Mouse (Mus musculus) CD4-positive, CD25-positive, alpha-beta regulatory T cell (primary cell): ENCODE measurements around the gene Magix. TPM values are rescaled to one million over a fixed set of nuclear protein-coding genes. Genes with fewer than 3 reads are reported as not detected.

Source experiments
- polyA plus RNA-seq: library from polyadenylated mRNA; unstranded; fragments of 100-300 nt; shearing (Covaris generic); gene quantifications from one replicate; pipeline ENCODE4 v1.2.1, GENCODE M21; 2017

The Magix gene
- not detected for polyA plus RNA-seq

DNA sequence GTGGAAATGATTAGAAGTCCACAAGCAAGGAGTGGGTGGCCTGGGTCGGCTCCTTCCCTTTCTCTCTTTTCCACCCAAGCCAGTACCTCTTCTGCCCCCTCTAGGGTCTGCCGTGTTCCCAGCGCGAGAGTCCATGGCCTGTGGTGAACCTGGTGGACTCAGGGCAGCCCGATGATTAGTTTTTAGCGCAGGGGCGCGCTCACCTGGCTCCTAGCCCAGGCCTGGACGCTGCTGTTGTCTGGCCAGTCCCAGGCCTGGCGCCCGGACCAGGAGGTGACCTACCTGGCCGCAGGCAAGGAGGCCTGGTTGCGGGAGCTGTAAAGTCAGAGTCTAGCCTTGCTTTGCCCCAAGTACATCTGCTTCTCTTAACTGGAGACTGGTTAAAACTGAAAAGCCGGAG is at the start of gene Magix:
Gene Magix (minus strand): TSS at position 388 of the 400 bp plus-strand sequence.

GRCm38 (mm10) chrX:7728215-7728921 is 47.3 kb upstream of the Magix start, which contains the start of gene Praf2:
TSS of gene Praf2 (plus strand) at chrX:7728439.

GRCm38 (mm10) chrX:7721514-7722281 is 40.6 kb upstream of the Magix start, which contains the start of gene Gm45208:
TSS of gene Gm45208 (plus strand) at chrX:7722245.

GRCm38 (mm10) chrX:7714135-7714899 is 33.3 kb upstream of the Magix start, which contains the start of gene Wdr45:
TSS of gene Wdr45 (plus strand) at chrX:7714333.

GRCm38 (mm10) chrX:7696954-7697381 is 15.9 kb upstream of the Magix start, which contains the start of gene Gpkow:
TSS of gene Gpkow (plus strand) at chrX:7697131.

DNA sequence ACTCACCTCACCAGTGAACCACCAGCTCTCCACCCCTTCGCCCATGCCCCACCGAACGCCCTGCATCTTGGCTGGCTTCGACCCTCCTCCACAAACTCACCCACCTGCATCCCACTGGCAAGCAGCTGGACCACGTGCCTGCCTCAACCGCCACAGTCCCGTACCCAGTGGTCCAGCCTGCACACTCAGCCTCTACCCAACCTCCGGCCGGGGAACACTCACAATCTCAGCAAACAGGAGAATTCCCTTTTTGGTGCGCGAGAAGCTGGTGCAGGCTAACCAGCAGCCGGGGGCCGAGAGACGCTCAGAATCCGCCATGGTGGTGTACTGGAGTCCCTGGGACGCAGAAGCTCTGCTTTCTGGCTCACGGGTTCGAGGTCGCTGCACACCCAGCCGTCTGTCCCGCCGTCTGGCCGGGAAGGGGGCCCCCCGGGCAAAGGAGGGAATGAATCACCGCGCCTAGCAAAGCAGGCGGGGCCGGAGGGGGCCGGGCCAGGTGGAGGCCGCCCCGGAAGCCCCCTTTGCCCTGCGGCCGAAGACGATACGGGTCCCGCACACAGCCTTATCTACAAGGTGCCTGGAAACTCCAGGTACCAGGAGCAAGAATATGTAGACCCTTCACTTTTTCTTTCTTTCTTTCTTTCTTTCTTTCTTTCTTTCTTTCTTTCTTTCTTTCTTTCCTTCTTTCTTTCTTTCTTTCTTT is 10.0 kb downstream of the Magix start, which contains the start of gene Plp2:
Gene Plp2 (minus strand): TSS at position 470 of the 703 bp plus-strand sequence.

DNA sequence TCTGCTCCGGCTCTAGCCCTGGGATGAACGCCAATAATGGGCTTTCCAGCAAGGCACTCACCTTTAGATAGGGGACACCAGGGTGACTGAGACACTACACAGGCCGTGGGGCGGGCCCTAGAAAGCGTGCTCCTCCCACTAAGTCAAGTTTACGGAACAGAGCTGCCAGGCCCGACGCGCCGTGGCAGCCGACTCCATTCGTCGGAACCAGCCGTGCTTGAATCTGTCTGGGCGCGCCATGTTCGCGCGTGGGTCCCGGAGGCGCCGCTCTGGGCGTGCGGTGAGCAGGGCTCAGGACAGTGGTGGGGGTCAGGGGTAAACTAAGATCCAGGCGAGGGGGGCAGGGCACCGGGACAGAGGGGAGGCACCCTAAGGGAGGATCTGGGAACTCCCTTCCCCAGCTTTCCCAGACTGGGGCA is 23.8 kb downstream of the Magix start, which contains the start of gene Prickle3:
Gene Prickle3 (plus strand): TSS at position 40 of the 419 bp plus-strand sequence.

GRCm38 (mm10) chrX:7638401-7639091 is 42.5 kb downstream of the Magix start, which contains the start of gene Syp:
TSS of gene Syp (plus strand) at chrX:7638471.

Other genes with a start within 250 kb of the Magix start
- gene Foxp3, start 107.6 kb downstream of the Magix start, polyA plus RNA-seq: 130 TPM
- 22.6 TPM for gene Ppp1r3f, start 107.0 kb downstream of the Magix start, polyA plus RNA-seq
- 34.2 TPM for gene Ccdc22, start 75.7 kb downstream of the Magix start, polyA plus RNA-seq
- gene Cacna1f, start 74.2 kb downstream of the Magix start, polyA plus RNA-seq: 0.14 TPM
- gene Syp, start 42.8 kb downstream of the Magix start, polyA plus RNA-seq: 20.3 TPM
- 38.5 TPM for gene Prickle3, start 24.0 kb downstream of the Magix start, polyA plus RNA-seq
- 109 TPM for gene Plp2, start 9.9 kb downstream of the Magix start, polyA plus RNA-seq
- gene Gpkow, start 15.9 kb upstream of the Magix start, polyA plus RNA-seq: 65.3 TPM
- 77.9 TPM for gene Wdr45, start 33.1 kb upstream of the Magix start, polyA plus RNA-seq
- gene Gm45208, start 41.0 kb upstream of the Magix start, polyA plus RNA-seq: 0.45 TPM
- 26.2 TPM for gene Praf2, start 47.2 kb upstream of the Magix start, polyA plus RNA-seq
- gene Ccdc120, start 69.7 kb upstream of the Magix start, polyA plus RNA-seq: not detected
- 31.1 TPM for gene Tfe3, start 81.3 kb upstream of the Magix start, polyA plus RNA-seq
- gene Gripap1, start 108.5 kb upstream of the Magix start, polyA plus RNA-seq: 117 TPM
- gene Kcnd1, start 141.0 kb upstream of the Magix start, polyA plus RNA-seq: 0.73 TPM
- 221 TPM for gene Otud5, start 160.1 kb upstream of the Magix start, polyA plus RNA-seq
- gene Pim2, start 197.0 kb upstream of the Magix start, polyA plus RNA-seq: 50.5 TPM
- 35.8 TPM for gene Slc35a2, start 202.8 kb upstream of the Magix start, polyA plus RNA-seq
- 136 TPM for gene Pqbp1, start 218.0 kb upstream of the Magix start, polyA plus RNA-seq
- 122 TPM for gene Timm17b, start 218.1 kb upstream of the Magix start, polyA plus RNA-seq
- gene Gm10491, start 226.6 kb upstream of the Magix start, polyA plus RNA-seq: not detected
- not detected for gene Gm10490, start 228.3 kb upstream of the Magix start, polyA plus RNA-seq
- gene Pcsk1n, start 238.6 kb upstream of the Magix start, polyA plus RNA-seq: not detected
- not detected for gene Eras, start 247.4 kb upstream of the Magix start, polyA plus RNA-seq